Mouse (Mus musculus) CD4-positive, CD25-positive, alpha-beta regulatory T cell, adult 9 weeks (primary cell): ENCODE results near the gene Stk11. TPM values are rescaled to one million over a fixed set of nuclear protein-coding genes. Genes with fewer than 3 reads are reported as not detected.

ENCODE experiments used
- polyA plus RNA-seq: library from polyadenylated mRNA; unstranded; fragments of 100-300 nt; shearing (Covaris generic); gene quantifications from one replicate; pipeline ENCODE4 v1.2.1, GENCODE M21; 2017

Stk11 gene
- 10.0 TPM for polyA plus RNA-seq

GRCm38 (mm10) chr10:80115290-80115943 is at the start of gene Stk11:
TSS of gene Stk11 (plus strand) at chr10:80115803.

GRCm38 (mm10) chr10:80105460-80105859 is 10.1 kb upstream of the Stk11 start, which contains the start of gene Sbno2:
TSS of gene Sbno2 (minus strand) at chr10:80105571.

GRCm38 (mm10) chr10:80138553-80139438 is 23.2 kb downstream of the Stk11 start, which contains the start of gene Atp5d:
TSS of gene Atp5d (plus strand) at chr10:80138632.

GRCm38 (mm10) chr10:80140666-80141035 is 25.0 kb downstream of the Stk11 start, which contains the start of gene Cbarp:
TSS of gene Cbarp (minus strand) at chr10:80140835.

GRCm38 (mm10) chr10:80147719-80148601 is 32.4 kb downstream of the Stk11 start, which contains the start of gene Midn:
TSS of gene Midn (plus strand) at chr10:80148272.

GRCm38 (mm10) chr10:80165392-80166128 is 50.0 kb downstream of the Stk11 start, which contains the start of gene Cirbp:
TSS of gene Cirbp (plus strand) at chr10:80165985.

GRCm38 (mm10) chr10:80172527-80173292 is 57.1 kb downstream of the Stk11 start, which contains the start of gene 1600002K03Rik:
TSS of gene 1600002K03Rik (plus strand) at chr10:80172944.

GRCm38 (mm10) chr10:80179068-80180051 is 63.8 kb downstream of the Stk11 start, which contains the start of gene Efna2:
TSS of gene Efna2 (plus strand) at chr10:80179482.

Other genes starting within 250 kb of the Stk11 start
- not detected for gene Prtn3, start 241.3 kb upstream of the Stk11 start, polyA plus RNA-seq
- gene Plppr3, start 241.2 kb upstream of the Stk11 start, polyA plus RNA-seq = 5.6 TPM
- gene Elane, start 229.6 kb upstream of the Stk11 start, polyA plus RNA-seq = not detected
- gene Cfd, start 224.9 kb upstream of the Stk11 start, polyA plus RNA-seq = not detected
- gene Med16, start 206.9 kb upstream of the Stk11 start, polyA plus RNA-seq = 18.3 TPM
- 3.7 TPM for gene Gm26602, start 204.9 kb upstream of the Stk11 start, polyA plus RNA-seq
- 0.24 TPM for gene Kiss1r, start 198.8 kb upstream of the Stk11 start, polyA plus RNA-seq
- gene R3hdm4, start 194.6 kb upstream of the Stk11 start, polyA plus RNA-seq = 205 TPM
- gene Arid3a, start 188.8 kb upstream of the Stk11 start, polyA plus RNA-seq = 7.4 TPM
- gene Wdr18, start 155.7 kb upstream of the Stk11 start, polyA plus RNA-seq = 79.7 TPM
- 0.22 TPM for gene Grin3b, start 145.1 kb upstream of the Stk11 start, polyA plus RNA-seq
- 3.8 TPM for gene Tmem259, start 131.5 kb upstream of the Stk11 start, polyA plus RNA-seq
- gene Cnn2, start 127.2 kb upstream of the Stk11 start, polyA plus RNA-seq = 1,134 TPM
- gene Abca7, start 119.3 kb upstream of the Stk11 start, polyA plus RNA-seq = 62.4 TPM
- 911 TPM for gene Arhgap45, start 99.2 kb upstream of the Stk11 start, polyA plus RNA-seq
- gene Polr2e, start 76.0 kb upstream of the Stk11 start, polyA plus RNA-seq = 250 TPM
- 504 TPM for gene Gpx4, start 68.6 kb upstream of the Stk11 start, polyA plus RNA-seq
- gene Sbno2, start 10.2 kb upstream of the Stk11 start, polyA plus RNA-seq = 71.4 TPM
- 362 TPM for gene Atp5d, start 22.8 kb downstream of the Stk11 start, polyA plus RNA-seq
- 2.3 TPM for gene Cbarp, start 25.0 kb downstream of the Stk11 start, polyA plus RNA-seq
- gene Midn, start 32.5 kb downstream of the Stk11 start, polyA plus RNA-seq = 1.5 TPM
- gene Cirbp, start 50.2 kb downstream of the Stk11 start, polyA plus RNA-seq = 293 TPM
- gene 1600002K03Rik, start 57.1 kb downstream of the Stk11 start, polyA plus RNA-seq = 32.8 TPM
- 0.38 TPM for gene Efna2, start 63.7 kb downstream of the Stk11 start, polyA plus RNA-seq
- 130 TPM for gene Mum1, start 110.6 kb downstream of the Stk11 start, polyA plus RNA-seq
- 347 TPM for gene Ndufs7, start 133.3 kb downstream of the Stk11 start, polyA plus RNA-seq
- 1.8 TPM for gene Gamt, start 145.2 kb downstream of the Stk11 start, polyA plus RNA-seq
- gene Dazap1, start 145.7 kb downstream of the Stk11 start, polyA plus RNA-seq = 40.9 TPM
- gene Rps15, start 176.7 kb downstream of the Stk11 start, polyA plus RNA-seq = 1,130 TPM
- 0.33 TPM for gene Apc2, start 180.2 kb downstream of the Stk11 start, polyA plus RNA-seq
- 91.4 TPM for gene 2310011J03Rik, start 204.7 kb downstream of the Stk11 start, polyA plus RNA-seq
- gene Pcsk4, start 213.7 kb downstream of the Stk11 start, polyA plus RNA-seq = 26.0 TPM
- gene Reep6, start 214.2 kb downstream of the Stk11 start, polyA plus RNA-seq = not detected
- not detected for gene Adamtsl5, start 232.6 kb downstream of the Stk11 start, polyA plus RNA-seq
- not detected for gene Plk5, start 240.7 kb downstream of the Stk11 start, polyA plus RNA-seq